Mouse (Mus musculus) forebrain, embryonic 14.5 days (tissue): ENCODE data around the gene Tet1. TPM values are rescaled to one million over a fixed set of nuclear protein-coding genes. Genes with fewer than 3 reads are reported as not detected.

Source experiments
- ATAC-seq: fragments of 200-750 bp; cut with Nextera tagmentation; 2 replicates; pipeline ENCODE4 v1.8.0; 2017; ENCODE audit warnings: mild to moderate bottlenecking, moderate library complexity
- DNase-seq: peaks from one replicate; pipeline ENCODE4 v3.0.0-alpha.2; 2015; ENCODE audit warnings: low spot score
- H3K27ac ChIP-seq: fragments of 300-500 bp; sonication (generic); 2 replicates; pipeline ENCODE4 v1.5.1; 2014; ENCODE audit warnings: low read depth, mild to moderate bottlenecking, control low read depth, low read length, moderate library complexity
- H3K27me3 ChIP-seq: fragments of 300-500 bp; sonication (generic); replicated peaks from 2 replicates; pipeline ENCODE4 v1.6.1; 2014; ENCODE audit warnings: low read length, control low read depth, mixed read lengths; ENCODE audit not compliant: control insufficient read depth, insufficient read depth
- H3K36me3 ChIP-seq: fragments of 300-500 bp; sonication (generic); 2 replicates; pipeline ENCODE4 v1.6.1; 2014; ENCODE audit warnings: low read length, control low read depth; ENCODE audit not compliant: control insufficient read depth, insufficient read depth
- H3K4me1 ChIP-seq: fragments of 300-500 bp; sonication (generic); 2 replicates; pipeline ENCODE4 v1.6.1; 2014; ENCODE audit warnings: antibody characterized with exemption, low read length, control low read depth; ENCODE audit not compliant: control insufficient read depth, insufficient read depth
- H3K4me2 ChIP-seq: fragments of 300-500 bp; sonication (generic); 2 replicates; pipeline ENCODE4 v1.6.1; 2014; ENCODE audit warnings: mild to moderate bottlenecking, control low read depth, low read length
- H3K4me3 ChIP-seq: fragments of 300-500 bp; sonication (generic); 2 replicates; pipeline ENCODE4 v1.5.1; 2014; ENCODE audit warnings: low read depth, low read length, control low read depth
- H3K9ac ChIP-seq: fragments of 300-500 bp; sonication (generic); 2 replicates; pipeline ENCODE4 v1.6.1; 2014; ENCODE audit warnings: mild to moderate bottlenecking, low read length, control low read depth, moderate library complexity
- H3K9me3 ChIP-seq: fragments of 300-500 bp; sonication (generic); replicated peaks from 2 replicates; pipeline ENCODE4 v1.6.1; 2016; ENCODE audit warnings: low read length, control low read depth, mixed read lengths; ENCODE audit not compliant: control insufficient read depth
- WGBS: fragments of 180-500 bp; shearing (Covaris S2); extraction: QIAGEN DNeasy Blood & Tissue Kit; methylation state at CpG from one replicate; pipeline ENCODE4 v1.1.7; 2014; 5-methylcytosine and 5-hydroxymethylcytosine counted together
- polyA plus RNA-seq: library from polyadenylated mRNA; unstranded; fragments of >200 nt; fragmentation: Nextera tagmentation; extraction: Ambion mirVana; gene quantifications from 2 replicates; pipeline ENCODE4 v1.2.1, GENCODE M21; 2014

Gene Tet1
- polyA plus RNA-seq, 1 experiment from 2014 or later: 25.0 TPM

DNA sequence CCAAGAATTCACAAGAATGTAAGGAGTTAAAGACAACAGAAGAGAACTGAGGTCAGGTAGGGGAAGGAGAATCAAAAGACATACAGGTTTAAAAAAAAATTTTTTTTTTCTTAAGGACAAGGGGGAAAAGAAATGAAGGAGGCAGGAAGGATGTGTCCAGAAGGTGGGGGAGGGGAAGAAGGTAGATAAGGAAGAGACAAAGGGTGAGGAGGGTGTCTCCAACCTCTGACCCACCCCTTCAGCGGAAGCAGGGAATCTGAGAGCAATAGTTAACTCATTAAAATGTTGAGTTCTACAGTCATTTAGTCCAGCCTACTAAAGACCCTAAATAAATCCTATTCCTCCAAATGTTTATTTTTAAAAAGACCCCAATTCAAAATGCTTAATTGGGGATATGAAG lies 24.3 kb downstream of the Tet1 start:
- 44% methylated on average over 1 of the region's 1 CpGs for WGBS
- Histone ChIP-seq H3K36me3 (peaks cover 2% of the 10 kb centered on the region), H3K27me3 (no peaks in the 10 kb centered on the region), H3K4me3 (no peak overlapping the region), H3K9me3 (no peaks in the 10 kb centered on the region), H3K27ac (no peak overlapping the region), H3K4me1 (no peaks in the 10 kb centered on the region; the same call in 1 of the 2 replicates), H3K4me2 (no peak overlapping the region), H3K9ac (no peak overlapping the region)
- DNase-seq (no peak), ATAC-seq (no peak)

DNA sequence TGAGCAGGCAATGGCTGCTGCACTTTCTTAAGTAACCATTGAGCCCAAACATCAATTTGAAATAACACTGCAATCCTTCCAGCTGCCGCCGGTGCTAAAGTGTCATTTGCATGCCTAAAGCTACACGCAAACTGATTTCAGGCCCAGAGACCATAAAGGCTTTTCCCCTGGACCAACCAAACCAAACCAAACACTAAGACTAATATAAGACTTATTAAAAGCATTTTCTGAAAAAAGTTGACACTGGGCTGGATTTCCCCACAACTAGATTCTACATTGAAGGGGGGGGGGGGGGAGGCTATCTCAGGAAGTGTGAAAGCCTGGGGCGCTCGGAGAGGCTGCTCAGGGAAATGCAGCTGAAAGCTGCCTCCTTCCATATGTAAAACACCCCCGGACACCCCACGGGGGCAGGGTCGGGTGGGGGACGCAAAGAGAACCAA lies 24.8 kb downstream of the Tet1 start:
- H3K9me3 ChIP-seq: no peaks in the 10 kb centered on the region
- H3K9ac ChIP-seq: no peak overlapping the region
- peaks cover 8% of the 10 kb centered on the region for H3K36me3 ChIP-seq
- 8% methylated on average over 9 of the region's 9 CpGs for WGBS
- no peak overlapping the region for H3K4me2 ChIP-seq
- peak; percentile 24 for DNase-seq
- no peaks in the 10 kb centered on the region; the same call in 1 of the 2 replicates for H3K4me1 ChIP-seq
- no peak overlapping the region for H3K4me3 ChIP-seq
- no peaks in the 10 kb centered on the region for H3K27me3 ChIP-seq
- H3K27ac ChIP-seq: no peak overlapping the region
- no peak for ATAC-seq

DNA sequence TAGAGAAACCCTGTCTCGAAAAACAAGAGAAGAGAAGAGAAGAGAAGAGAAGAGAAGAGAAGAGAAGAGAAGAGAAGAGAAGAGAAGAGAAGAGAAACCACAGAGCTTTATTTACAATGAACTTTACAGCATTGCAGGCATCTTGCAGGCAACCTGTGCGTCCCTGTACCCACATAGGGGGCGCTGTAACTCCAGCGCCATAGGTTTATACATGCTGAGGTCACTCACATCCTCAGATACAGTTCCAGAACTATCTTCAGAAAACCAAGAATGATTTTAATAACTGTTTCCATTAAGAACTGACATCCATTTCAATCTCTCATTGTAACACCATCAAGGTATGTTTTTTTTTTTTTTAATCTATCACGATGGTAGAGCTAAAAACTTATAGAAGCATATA lies 27.6 kb downstream of the Tet1 start:
- Histone ChIP-seq H3K36me3 (peaks cover 9% of the 10 kb centered on the region), H3K4me2 (no peak overlapping the region), H3K27ac (no peak overlapping the region), H3K27me3 (no peaks in the 10 kb centered on the region), H3K4me1 (no peaks in the 10 kb centered on the region; the same call in 1 of the 2 replicates), H3K9ac (no peak overlapping the region), H3K9me3 (no peaks in the 10 kb centered on the region), H3K4me3 (no peak overlapping the region)
- DNase-seq: peak; percentile 30
- 41% methylated on average over 5 of the region's 5 CpGs for WGBS
- ATAC-seq: no peak

DNA sequence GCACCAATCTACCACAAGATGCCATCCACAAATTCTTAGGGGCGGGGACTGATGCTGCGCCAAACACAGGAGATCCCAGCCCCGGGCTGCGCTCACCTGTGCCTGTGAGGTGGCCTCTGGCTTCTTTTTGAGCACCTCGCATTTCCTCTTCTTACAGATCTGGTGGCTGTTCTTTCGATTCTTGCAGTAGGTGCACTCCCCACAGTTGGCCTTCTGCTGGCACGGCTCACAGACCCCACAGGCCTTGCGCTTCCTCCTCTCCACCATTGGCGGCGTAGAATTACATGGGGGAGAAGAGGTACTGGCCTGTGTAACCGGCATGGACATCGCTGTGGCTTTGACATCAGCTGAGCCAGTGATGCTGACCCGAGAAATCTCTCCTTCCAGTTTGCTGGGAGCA lies 30.7 kb downstream of the Tet1 start:
- peaks cover 11% of the 10 kb centered on the region for H3K36me3 ChIP-seq
- no peak overlapping the region for H3K4me3 ChIP-seq
- no peak for DNase-seq
- H3K4me1 ChIP-seq: no peaks in the 10 kb centered on the region
- H3K27me3 ChIP-seq: no peaks in the 10 kb centered on the region
- no peak overlapping the region for H3K27ac ChIP-seq
- ATAC-seq: no peak
- WGBS: 89% methylated on average over 13 of the region's 13 CpGs
- H3K9me3 ChIP-seq: no peaks in the 10 kb centered on the region
- no peak overlapping the region for H3K4me2 ChIP-seq
- no peak overlapping the region for H3K9ac ChIP-seq

DNA sequence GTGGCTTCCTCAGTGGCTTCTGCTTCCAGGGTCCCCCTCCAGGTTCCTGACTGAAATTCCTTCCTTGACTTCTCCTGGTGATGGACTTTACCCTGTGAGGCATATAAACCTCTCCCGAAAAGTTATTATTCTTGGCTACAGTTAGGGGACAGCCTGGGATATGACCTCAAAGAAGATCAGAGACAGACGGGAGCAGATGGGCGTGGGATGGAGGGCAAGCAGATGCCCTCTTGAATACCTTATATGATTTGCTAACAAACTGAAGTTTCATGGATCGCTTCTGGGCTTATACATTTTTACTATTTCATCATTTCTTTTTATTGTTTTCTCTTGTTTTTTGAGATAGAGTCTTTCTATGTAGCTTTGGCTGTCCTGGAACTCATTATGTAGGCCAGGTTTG lies 33.2 kb downstream of the Tet1 start:
- H3K4me3 ChIP-seq: no peak overlapping the region
- ATAC-seq (no peak), DNase-seq (no peak)
- H3K4me2 ChIP-seq: no peak overlapping the region
- WGBS: 97% methylated on average over 4 of the region's 4 CpGs
- H3K9me3 ChIP-seq: no peaks in the 10 kb centered on the region
- no peak overlapping the region for H3K27ac ChIP-seq
- H3K9ac ChIP-seq: no peak overlapping the region
- peaks cover 11% of the 10 kb centered on the region for H3K36me3 ChIP-seq
- no peaks in the 10 kb centered on the region for H3K27me3 ChIP-seq
- H3K4me1 ChIP-seq: no peaks in the 10 kb centered on the region

DNA sequence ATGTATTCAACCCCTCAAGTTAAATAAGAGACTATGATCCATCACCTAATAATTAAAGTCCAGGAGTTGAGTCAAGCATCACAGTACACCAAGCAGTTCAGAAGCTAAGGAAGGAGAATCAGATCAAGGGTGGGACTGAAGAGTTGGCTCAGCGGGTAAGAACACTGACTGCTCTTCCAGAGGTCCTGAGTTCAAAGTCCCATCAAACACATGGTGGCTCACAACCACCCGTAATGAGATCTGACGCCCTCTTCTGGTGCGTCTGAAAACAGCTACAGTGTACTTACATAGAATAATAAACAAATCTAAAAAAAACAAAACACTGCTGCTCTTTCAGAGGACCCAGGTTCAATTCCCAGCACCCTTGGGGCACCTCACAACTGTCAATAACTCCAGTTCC lies 34.0 kb downstream of the Tet1 start:
- no peak for DNase-seq
- WGBS: 80% methylated on average over 4 of the region's 4 CpGs

DNA sequence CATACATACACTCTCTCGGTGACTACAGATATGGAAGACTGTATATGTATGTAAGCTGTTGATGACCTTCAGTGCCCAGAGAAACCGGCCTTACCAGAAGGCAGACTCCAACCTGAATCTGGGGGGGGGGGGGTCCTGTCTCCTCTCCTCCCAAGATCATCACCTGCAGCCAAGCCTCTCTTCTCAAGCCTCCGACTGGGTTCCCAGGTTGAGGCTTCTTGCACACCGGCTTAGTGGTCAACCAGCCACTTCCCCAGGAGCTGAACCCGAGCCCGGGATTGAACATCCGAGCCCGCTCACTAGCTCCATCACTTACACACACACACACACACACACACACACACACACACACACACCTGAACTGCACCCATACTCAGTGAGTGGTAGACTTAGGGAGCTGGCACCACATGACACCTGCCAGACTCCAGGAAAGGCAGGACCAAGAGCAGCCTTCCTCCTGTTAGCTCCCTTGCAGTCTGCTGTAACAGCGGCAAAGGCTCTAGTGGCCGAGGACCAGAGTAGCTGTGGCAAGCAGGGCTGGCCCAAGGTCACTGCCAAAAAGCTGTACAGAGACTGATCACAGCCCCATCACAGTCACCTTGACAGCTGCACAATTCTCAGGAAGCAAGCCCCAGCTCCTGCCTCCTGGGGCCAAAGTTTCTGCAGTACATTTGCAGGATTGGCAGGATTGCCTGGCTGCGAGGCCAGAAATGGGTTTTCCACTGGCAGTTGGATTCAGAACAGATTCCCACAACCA lies 42.6 kb downstream of the Tet1 start:
- ATAC-seq (peak; percentile 33; the same call in 1 of the 2 replicates), DNase-seq (peak; percentile 41)
- Histone ChIP-seq H3K9ac (peak overlapping the region; percentile 79), H3K27ac (peak overlapping the region; percentile 94), H3K27me3 (no peaks in the 10 kb centered on the region), H3K36me3 (no peaks in the 10 kb centered on the region), H3K4me2 (peak overlapping the region; percentile 66), H3K9me3 (no peaks in the 10 kb centered on the region), H3K4me3 (peak overlapping the region; percentile 43), H3K4me1 (peaks cover 21% of the 10 kb centered on the region)
- WGBS: 16% methylated on average over 11 of the region's 11 CpGs

More for the DNA sequence above, 34.0 kb downstream of the Tet1 start:
- H3K27ac ChIP-seq: no peak overlapping the region
- H3K27me3 ChIP-seq: no peaks in the 10 kb centered on the region
- H3K9me3 ChIP-seq: no peaks in the 10 kb centered on the region
- H3K4me1 ChIP-seq: no peaks in the 10 kb centered on the region
- H3K4me2 ChIP-seq: no peak overlapping the region
- no peak overlapping the region for H3K4me3 ChIP-seq
- ATAC-seq: no peak
- H3K36me3 ChIP-seq: peaks cover 11% of the 10 kb centered on the region
- no peak overlapping the region for H3K9ac ChIP-seq

DNA sequence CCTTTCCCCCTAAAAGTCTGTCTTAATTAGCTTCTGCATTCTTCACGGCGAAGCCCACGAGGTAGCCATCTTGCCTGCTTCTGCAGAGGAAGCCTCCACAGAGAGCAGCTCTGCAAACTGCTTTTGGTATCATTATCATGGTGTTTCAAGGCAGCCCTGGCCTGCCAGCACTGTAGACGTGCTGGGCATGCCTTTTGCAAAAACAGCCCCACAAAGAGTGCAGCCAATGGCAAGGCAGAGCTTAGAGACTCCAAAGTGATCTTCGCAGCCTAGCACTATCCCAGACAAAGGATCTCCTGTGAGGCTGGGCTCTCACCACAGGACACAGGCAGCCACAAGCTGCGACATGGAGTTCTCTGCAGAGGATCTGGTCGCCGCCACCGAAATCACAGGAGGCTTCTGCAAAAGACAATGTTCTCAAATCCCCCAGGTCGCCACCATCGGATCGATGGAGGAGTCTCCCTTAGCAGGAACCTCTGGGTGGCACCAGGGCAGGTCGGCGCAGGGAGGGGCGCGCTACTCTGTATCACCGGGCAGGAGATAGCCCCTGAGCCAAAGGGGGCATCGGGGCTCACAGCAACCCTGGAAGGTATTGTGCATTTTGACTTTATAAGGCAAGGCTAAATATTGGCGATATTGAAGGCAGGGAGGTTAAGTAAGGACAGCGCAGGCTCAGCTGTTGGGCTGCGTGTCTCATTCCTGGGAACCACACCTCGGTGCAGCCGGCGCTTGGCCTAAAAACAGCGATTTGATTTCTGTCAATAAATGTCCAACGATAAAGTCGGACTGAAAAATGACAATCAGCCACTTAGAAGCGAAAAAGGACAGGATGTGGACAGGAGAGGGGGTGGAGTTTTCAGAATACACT lies 43.4 kb downstream of the Tet1 start:
- Histone ChIP-seq H3K4me2 (peak overlapping the region; percentile 66), H3K36me3 (0 out of 2 replicates have a peak, but pooled peaks cover 4% of the 10 kb centered on the region), H3K27me3 (no peaks in the 10 kb centered on the region), H3K9me3 (no peaks in the 10 kb centered on the region), H3K27ac (peak overlapping the region; percentile 94), H3K4me1 (peaks cover 21% of the 10 kb centered on the region), H3K9ac (peak overlapping the region; percentile 79), H3K4me3 (peak overlapping the region; percentile 43)
- ATAC-seq (peak; percentile 98), DNase-seq (peak; percentile 97)
- 1% methylated on average over 28 of the region's 28 CpGs for WGBS
